Mouse (Mus musculus): ENCODE measurements around the gene Gdf1.

DNA sequence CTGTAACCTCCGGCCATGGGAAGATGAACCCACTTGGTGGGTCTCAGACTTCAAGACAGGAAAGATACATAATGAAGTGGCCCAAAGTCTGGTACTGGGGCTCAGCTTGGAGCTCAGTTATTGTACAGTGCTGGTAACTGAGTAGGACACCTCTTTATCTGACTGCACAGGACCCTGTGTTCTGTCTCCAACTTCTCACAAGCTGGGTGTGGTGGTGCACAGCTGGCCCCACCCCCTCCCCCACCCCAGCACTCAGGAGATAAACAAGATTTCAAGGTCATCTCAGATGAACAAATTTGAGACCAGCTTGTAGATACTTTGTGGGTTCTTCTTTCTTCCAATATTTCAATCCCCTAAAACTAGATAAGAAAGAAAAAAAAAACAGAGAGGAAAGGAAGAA, 26.5 kb downstream of the Gdf1 start:
- TF ChIP-seq POLR2A (IDR thresholded peaks at IDR 0.05; ENCODE audit: insufficient read depth, low read depth, low read length) (no peak), CTCF (IDR thresholded peaks at IDR 0.05) (no peak)

Measured in heart, adult 2 months (tissue).